9 mouse cellular contexts compared by ENCODE assay signal in the genomic region with DNA sequence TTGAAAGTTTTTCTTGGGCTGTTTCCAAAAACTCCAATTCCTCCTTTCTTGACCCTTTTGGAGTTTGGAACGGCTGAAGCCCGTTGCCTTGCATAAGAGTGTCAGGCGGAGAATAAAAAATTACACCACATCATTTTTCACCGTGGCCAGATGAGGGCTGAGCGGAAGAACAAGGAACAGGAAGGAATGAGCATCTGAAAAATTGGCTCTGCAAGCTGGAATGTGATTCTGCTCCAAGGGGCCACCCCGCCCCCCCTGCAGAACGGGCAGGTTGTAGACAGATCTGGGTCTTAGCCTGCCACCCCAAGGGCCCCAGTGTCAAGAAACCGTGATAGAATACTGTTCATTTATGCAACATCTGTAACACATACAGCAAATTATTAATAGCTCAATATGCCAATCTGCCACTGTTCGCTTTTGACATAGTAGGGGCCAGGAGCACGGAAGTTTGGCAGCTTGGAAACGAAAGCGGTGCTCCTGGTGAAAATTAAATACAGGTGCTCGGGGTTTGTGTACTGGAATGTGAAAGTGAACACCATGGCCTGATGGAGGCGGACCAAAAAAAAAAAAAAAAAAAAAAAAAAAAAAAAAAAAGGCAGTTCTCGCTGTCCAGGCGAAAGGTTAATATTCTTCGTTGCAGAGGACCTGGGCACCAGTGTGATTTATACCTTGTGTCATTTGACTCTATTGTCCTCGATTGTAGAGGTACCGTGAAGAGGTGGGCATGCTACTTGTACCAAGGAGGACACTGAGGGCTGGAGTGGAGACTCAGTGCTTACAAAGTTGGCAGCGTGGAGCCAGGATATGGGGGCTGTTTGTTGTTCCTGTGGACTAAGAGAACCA.
DNase-seq lines count a peak whose midpoint lies in the region; ATAC-seq and TF ChIP-seq lines count a peak whose summit lies in the region.
"Had no signal": no experiment of that assay in that cellular context is flagged by ENCODE, and none has a peak within 500 bp of the region (broad histone marks: within the 10 kb centered on the region; RNA-seq: fewer than 3 reads in every experiment).

No protein-coding gene starts in this region.

- no peaks in the 10 kb centered on the region for H3K9me3 ChIP-seq in kidney, postnatal 0 days (replicated peaks; ENCODE audit: low read length)
- H3K9me3 ChIP-seq in stomach, embryonic 16.5 days (replicated peaks; ENCODE audit: control insufficient read depth, low read length): no peaks in the 10 kb centered on the region

- no peak for TF ChIP-seq CTCF in kidney, postnatal 0 days (IDR thresholded peaks at IDR 0.05; ENCODE audit: low read depth)

- no peaks in the 10 kb centered on the region for H3K27me3 ChIP-seq in kidney, postnatal 0 days (ENCODE audit: insufficient read depth, low read length)
- no peaks in the 10 kb centered on the region for H3K27me3 ChIP-seq in stomach, embryonic 16.5 days (ENCODE audit: control insufficient read depth, insufficient read depth, low read length)
- H3K27me3 ChIP-seq: Patski had no signal

- H3K27ac ChIP-seq in kidney, postnatal 0 days: no peak overlapping the region
- no peak overlapping the region; the same call in 1 of the 2 replicates for H3K27ac ChIP-seq in stomach, embryonic 16.5 days (ENCODE audit: low read length)

- 17% methylated on average over 20 of the region's 20 CpGs for WGBS in kidney, postnatal 0 days
- WGBS in stomach, embryonic 16.5 days: 39% methylated on average over 20 of the region's 20 CpGs

- H3K36me3 ChIP-seq in kidney, postnatal 0 days (ENCODE audit: insufficient read depth, low read length): no peaks in the 10 kb centered on the region
- no peaks in the 10 kb centered on the region for H3K36me3 ChIP-seq in stomach, embryonic 16.5 days (ENCODE audit: control insufficient read depth, insufficient read depth, low read length)

- no peak for ATAC-seq in kidney, postnatal 0 days (replicated peaks; ENCODE audit: low FRiP score, low read depth)
- 0 out of 2 replicates have a peak, but pooled peaks have one; percentile 25 for ATAC-seq in stomach, embryonic 16.5 days (ENCODE audit: insufficient read depth, low FRiP score)
- ATAC-seq in monocyte, adult 5-6 weeks (replicated peaks; ENCODE audit: insufficient number of reproducible peaks, low FRiP score, low TSS enrichment, poor library complexity, severe bottlenecking): no peak
- ATAC-seq: Patski had no signal

- H3K9ac ChIP-seq in kidney, postnatal 0 days (ENCODE audit: low read depth, low read length): peak overlapping the region; percentile 3; the same call in 1 of the 2 replicates
- H3K9ac ChIP-seq in stomach, embryonic 16.5 days (ENCODE audit: low read length): 0 out of 2 replicates have a peak overlapping the region, but pooled peaks have one; percentile 21

- H3K4me3 ChIP-seq in kidney, postnatal 0 days (replicated peaks; ENCODE audit: low read depth, low read length): peak overlapping the region; percentile 18; the same call in 1 of the 2 replicates
- 0 out of 2 replicates have a peak overlapping the region, but pooled peaks have one; percentile 12 for H3K4me3 ChIP-seq in stomach, embryonic 16.5 days (replicated peaks; ENCODE audit: low read length)

- peak overlapping the region; percentile 54 for H3K4me2 ChIP-seq in kidney, postnatal 0 days (ENCODE audit: low read length)
- H3K4me2 ChIP-seq in stomach, embryonic 16.5 days (ENCODE audit: low read depth, low read length): peak overlapping the region; percentile 42

- no peaks in the 10 kb centered on the region for H3K4me1 ChIP-seq in kidney, postnatal 0 days (replicated peaks; ENCODE audit: insufficient read depth, low read length)
- 0 out of 2 replicates have a peak, but pooled peaks cover 10% of the 10 kb centered on the region for H3K4me1 ChIP-seq in stomach, embryonic 16.5 days (ENCODE audit: control insufficient read depth, insufficient read depth, low read length)

- peak; percentile 27 for DNase-seq in urinary bladder, postnatal 14 days (ENCODE audit: low spot score)
- DNase-seq in urinary bladder, adult 2 months (ENCODE audit: low spot score): no peak
- DNase-seq in heart, adult 8-10 months (ENCODE audit: low spot score): peak; percentile 64
- peak; percentile 88 for DNase-seq in kidney, postnatal 0 days (ENCODE audit: low spot score)
- DNase-seq in layer of hippocampus, adult 18-20 months (ENCODE audit: low spot score in 2 of 2): no peak
- no peak for DNase-seq in right cerebral cortex, postnatal 36 days (ENCODE audit: low spot score in 2 of 2)

Comparison
In these comparisons a context has a peak if more than half of its experiments do, and no peak if none do; other contexts are left out.
1. DNase-seq: peak in urinary bladder, postnatal 14 days (single experiment), heart, adult 8-10 months (single experiment) and kidney, postnatal 0 days (single experiment); none in urinary bladder, adult 2 months (single experiment), layer of hippocampus, adult 18-20 months (0 of 2) and right cerebral cortex, postnatal 36 days (0 of 2).